Mouse (Mus musculus) common myeloid progenitor, adult 5-6 weeks (primary cell): ENCODE measurements at regions not wholly inside any gene's neighbourhood (a gene's known extent, or its start where the extent isn't known, plus 50 kb on each side); places are given as distances from the start of the nearest gene placed in this dataset.

Experiments
- ATAC-seq: replicated peaks from 2 replicates; pipeline ENCODE4 v1.8.0; 2016; ENCODE audit warnings: low read depth, mild to moderate bottlenecking, moderate TSS enrichment, inconsistent platforms; ENCODE audit not compliant: poor library complexity, severe bottlenecking

- ATAC-seq: no peak
Observed at GRCm38 (mm10) chr19:60408436-60408835, 59.7 kb downstream of the Prlhr start.

- ATAC-seq: no peak
Observed at GRCm38 (mm10) chr19:60399425-60399824, 68.7 kb downstream of the Prlhr start.

- ATAC-seq: no peak
Observed at GRCm38 (mm10) chr19:60397666-60398065, 70.4 kb downstream of the Prlhr start.

GRCm38 (mm10) chr19:60396604-60397003 is 71.5 kb downstream of the Prlhr start:
- no peak for ATAC-seq

GRCm38 (mm10) chr19:60386563-60387241 is 81.4 kb downstream of the Prlhr start:
- ATAC-seq: peak; percentile 68

- no peak for ATAC-seq
Observed at GRCm38 (mm10) chr19:60384721-60385120, 83.4 kb downstream of the Prlhr start.

- no peak for ATAC-seq
Observed at GRCm38 (mm10) chr19:60382661-60383060, 85.4 kb downstream of the Prlhr start.

GRCm38 (mm10) chr19:60379030-60379605 is 89.0 kb downstream of the Prlhr start:
- ATAC-seq: no peak

- no peak for ATAC-seq
Observed at GRCm38 (mm10) chr19:60363988-60364599, 104.0 kb downstream of the Prlhr start.

GRCm38 (mm10) chr19:60344911-60345310 is 118.4 kb upstream of the Fam204a start:
- no peak for ATAC-seq

- ATAC-seq: peak; percentile 88
Observed at GRCm38 (mm10) chr19:60341485-60341884, 115.0 kb upstream of the Fam204a start.

- no peak for ATAC-seq
Observed at GRCm38 (mm10) chr19:60340234-60340633, 113.7 kb upstream of the Fam204a start.

GRCm38 (mm10) chr19:60334521-60334920 is 108.0 kb upstream of the Fam204a start:
- ATAC-seq: no peak

- ATAC-seq: no peak
Observed at GRCm38 (mm10) chr19:60328295-60328694, 101.8 kb upstream of the Fam204a start.

GRCm38 (mm10) chr19:60325612-60326011 is 99.1 kb upstream of the Fam204a start:
- ATAC-seq: no peak

- ATAC-seq: no peak
Observed at GRCm38 (mm10) chr19:60325112-60325511, 98.6 kb upstream of the Fam204a start.

- ATAC-seq: peak; percentile 82
Observed at GRCm38 (mm10) chr19:60310591-60310990, 84.1 kb upstream of the Fam204a start.

GRCm38 (mm10) chr19:60302371-60302770 is 75.9 kb upstream of the Fam204a start:
- ATAC-seq: no peak

- no peak for ATAC-seq
Observed at GRCm38 (mm10) chr19:60300891-60301290, 74.4 kb upstream of the Fam204a start.

GRCm38 (mm10) chr19:60290244-60290643 is 63.7 kb upstream of the Fam204a start:
- no peak for ATAC-seq

- ATAC-seq: no peak
Observed at GRCm38 (mm10) chr19:60286810-60287396, 60.4 kb upstream of the Fam204a start.
